8 mouse cellular contexts compared by ENCODE assay signal in genomic region chr11:108342781-108343768, GRCm38 (mm10). TPM values are rescaled to one million over a fixed set of nuclear protein-coding genes. Genes with fewer than 3 reads are reported as not detected.
DNase-seq lines count a peak whose midpoint lies in the region; ATAC-seq lines count a peak whose summit lies in the region.

Apoh (plus strand) TSS chr11:108343354.

- H3K4me3 ChIP-seq in embryonic facial prominence, embryonic 13.5 days: peak within 1 kb of the TSS; percentile 76
- peak within 1 kb of the TSS; percentile 94 for H3K4me3 ChIP-seq in heart, embryonic 13.5 days
- H3K4me3 ChIP-seq in kidney, embryonic 16.5 days (ENCODE audit: low read length): peak within 1 kb of the TSS; percentile 67
- peak within 1 kb of the TSS; percentile 70 for H3K4me3 ChIP-seq in liver, embryonic 16.5 days (ENCODE audit: low read depth, low read length)
- peak within 1 kb of the TSS; percentile 82 for H3K4me3 ChIP-seq in neural tube, embryonic 14.5 days (ENCODE audit: low read depth, low read length)

- H3K4me2 ChIP-seq in embryonic facial prominence, embryonic 13.5 days: peak within 1 kb of the TSS; percentile 100
- peak within 1 kb of the TSS; percentile 99 for H3K4me2 ChIP-seq in heart, embryonic 13.5 days
- peak within 1 kb of the TSS; percentile 90 for H3K4me2 ChIP-seq in kidney, embryonic 16.5 days (replicated peaks; ENCODE audit: low read depth, low read length)
- H3K4me2 ChIP-seq in liver, embryonic 16.5 days (ENCODE audit: low read depth, low read length): peak within 1 kb of the TSS; percentile 81
- peak within 1 kb of the TSS; percentile 99 for H3K4me2 ChIP-seq in neural tube, embryonic 14.5 days (ENCODE audit: low read depth, low read length)

- no peaks in the 10 kb centered on the region for H3K9me3 ChIP-seq in embryonic facial prominence, embryonic 13.5 days
- no peaks in the 10 kb centered on the region for H3K9me3 ChIP-seq in heart, embryonic 13.5 days
- no peaks in the 10 kb centered on the region for H3K9me3 ChIP-seq in kidney, embryonic 16.5 days (ENCODE audit: low read length)
- no peaks in the 10 kb centered on the region for H3K9me3 ChIP-seq in liver, embryonic 16.5 days (replicated peaks; ENCODE audit: control insufficient read depth, low read length)
- H3K9me3 ChIP-seq in neural tube, embryonic 14.5 days (ENCODE audit: control insufficient read depth, low read length): no peaks in the 10 kb centered on the region

- H3K4me1 ChIP-seq in embryonic facial prominence, embryonic 13.5 days: peaks cover 18% of the 10 kb centered on the region
- peaks cover 23% of the 10 kb centered on the region for H3K4me1 ChIP-seq in heart, embryonic 13.5 days
- peaks cover 13% of the 10 kb centered on the region for H3K4me1 ChIP-seq in kidney, embryonic 16.5 days (ENCODE audit: insufficient read depth, low read length)
- no peaks in the 10 kb centered on the region; the same call in 1 of the 2 replicates for H3K4me1 ChIP-seq in liver, embryonic 16.5 days (ENCODE audit: control insufficient read depth, low read depth, low read length)
- peaks cover 6% of the 10 kb centered on the region; the same call in 1 of the 2 replicates for H3K4me1 ChIP-seq in neural tube, embryonic 14.5 days (ENCODE audit: control insufficient read depth, insufficient read depth, low read length)

- peak; percentile 57 for DNase-seq in CD4-positive, CD25-positive, alpha-beta regulatory T cell, adult 2 months (ENCODE audit: low read depth, low spot score)
- DNase-seq in adrenal gland, postnatal 36 days: peak; percentile 59 to 63
- DNase-seq in thymus, adult 18-20 months: peak; percentile 59 to 66

- no peaks in the 10 kb centered on the region for H3K36me3 ChIP-seq in embryonic facial prominence, embryonic 13.5 days
- peaks cover 9% of the 10 kb centered on the region for H3K36me3 ChIP-seq in heart, embryonic 13.5 days
- H3K36me3 ChIP-seq in kidney, embryonic 16.5 days (ENCODE audit: insufficient read depth, low read length): no peaks in the 10 kb centered on the region
- H3K36me3 ChIP-seq in liver, embryonic 16.5 days (ENCODE audit: control insufficient read depth, insufficient read depth): no peaks in the 10 kb centered on the region
- no peaks in the 10 kb centered on the region for H3K36me3 ChIP-seq in neural tube, embryonic 14.5 days (ENCODE audit: control insufficient read depth, insufficient read depth, low read length)

- WGBS in embryonic facial prominence, embryonic 13.5 days: under 1% methylated on average over 70 of the region's 75 CpGs
- WGBS in heart, embryonic 13.5 days: under 1% methylated on average over 74 of the region's 75 CpGs
- WGBS in kidney, embryonic 16.5 days: under 1% methylated on average over 72 of the region's 75 CpGs
- under 1% methylated on average over 74 of the region's 75 CpGs for WGBS in liver, embryonic 16.5 days (ENCODE audit: insufficient replicate concordance)
- under 1% methylated on average over 58 of the region's 75 CpGs for WGBS in neural tube, embryonic 14.5 days

- ATAC-seq in embryonic facial prominence, embryonic 13.5 days (ENCODE audit: insufficient number of reproducible peaks, insufficient read depth, low FRiP score, low TSS enrichment, low read depth): peak; percentile 57
- ATAC-seq in heart, embryonic 13.5 days (ENCODE audit: extremely low read depth, insufficient number of reproducible peaks, low FRiP score, low TSS enrichment): 0 out of 2 replicates have a peak, but pooled peaks have one; percentile 23
- peak; percentile 28 for ATAC-seq in kidney, embryonic 16.5 days (ENCODE audit: low FRiP score, low TSS enrichment)
- peak; percentile 9; the same call in 1 of the 2 replicates for ATAC-seq in liver, embryonic 16.5 days (ENCODE audit: low read depth)
- peak; percentile 81 for ATAC-seq in neural tube, embryonic 14.5 days (ENCODE audit: low read depth)

- peaks cover 6% of the 10 kb centered on the region for H3K27me3 ChIP-seq in embryonic facial prominence, embryonic 13.5 days
- H3K27me3 ChIP-seq in heart, embryonic 13.5 days (replicated peaks): peaks cover 8% of the 10 kb centered on the region; the same call in 1 of the 2 replicates
- H3K27me3 ChIP-seq in kidney, embryonic 16.5 days (ENCODE audit: insufficient read depth, low read length): no peaks in the 10 kb centered on the region
- H3K27me3 ChIP-seq in liver, embryonic 16.5 days (ENCODE audit: control insufficient read depth, insufficient read depth, low read depth, low read length): peaks cover 25% of the 10 kb centered on the region
- no peaks in the 10 kb centered on the region for H3K27me3 ChIP-seq in neural tube, embryonic 14.5 days (ENCODE audit: control insufficient read depth, insufficient read depth, low read length)

- peak within 1 kb of the TSS; percentile 85 for H3K9ac ChIP-seq in embryonic facial prominence, embryonic 13.5 days
- H3K9ac ChIP-seq in heart, embryonic 13.5 days: peak within 1 kb of the TSS; percentile 96
- H3K9ac ChIP-seq in kidney, embryonic 16.5 days (replicated peaks; ENCODE audit: low read length): peak within 1 kb of the TSS; percentile 74
- peak within 1 kb of the TSS; percentile 62 for H3K9ac ChIP-seq in liver, embryonic 16.5 days (ENCODE audit: low read depth, low read length)
- peak within 1 kb of the TSS; percentile 83 for H3K9ac ChIP-seq in neural tube, embryonic 14.5 days (replicated peaks; ENCODE audit: low read depth, low read length)

- peak within 1 kb of the TSS; percentile 84 for H3K27ac ChIP-seq in embryonic facial prominence, embryonic 13.5 days
- H3K27ac ChIP-seq in heart, embryonic 13.5 days (replicated peaks): peak within 1 kb of the TSS; percentile 90
- peak within 1 kb of the TSS; percentile 82 for H3K27ac ChIP-seq in kidney, embryonic 16.5 days (ENCODE audit: low read length)
- peak within 1 kb of the TSS; percentile 37; the same call in 1 of the 2 replicates for H3K27ac ChIP-seq in liver, embryonic 16.5 days (ENCODE audit: low read length)
- H3K27ac ChIP-seq in neural tube, embryonic 14.5 days (ENCODE audit: low read depth, low read length): peak within 1 kb of the TSS; percentile 86

RNA-seq across cellular contexts. Expression of gene Apoh, which starts in this region (rescaled TPM):
- total RNA-seq in adrenal gland, postnatal 36 days (2021): under 1 TPM in 1 of 2 experiments, not detected in 1; 0.86 TPM
- polyA plus RNA-seq in embryonic facial prominence, embryonic 13.5 days (2015; fragmentation: Nextera tagmentation; extraction: Ambion mirVana): 0.46 and 8.6 TPM in 2 replicates
- polyA plus RNA-seq in heart, embryonic 13.5 days (2015; fragmentation: Nextera tagmentation; extraction: Ambion mirVana): 1.4 and 4.7 TPM in 2 replicates
- 1.9 and 2.4 TPM in 2 replicates for polyA plus RNA-seq in kidney, embryonic 16.5 days (2015; fragmentation: Nextera tagmentation; extraction: Ambion mirVana)
- 970 and 1,131 TPM in 2 replicates for polyA plus RNA-seq in liver, embryonic 16.5 days (2015; fragmentation: Nextera tagmentation; extraction: Ambion mirVana)
- polyA plus RNA-seq in neural tube, embryonic 14.5 days (2014; fragmentation: Nextera tagmentation; extraction: Ambion mirVana): 0.45 TPM in 1 of 2 replicates, not detected in the other

Comparison
In these comparisons a context has a peak if more than half of its experiments do, and no peak if none do; other contexts are left out.
1. Peak in every context shown above with its lines: DNase-seq, ATAC-seq, H3K4me3 ChIP-seq and H3K27ac ChIP-seq.
2. RNA of gene Apoh (polyA plus RNA-seq): 970 to 1,131 TPM in liver, embryonic 16.5 days; 1.9 to 2.4 TPM in kidney, embryonic 16.5 days, 1.4 to 4.7 TPM in heart, embryonic 13.5 days, 0.46 to 8.6 TPM in embryonic facial prominence, embryonic 13.5 days and 0.45 TPM in neural tube, embryonic 14.5 days; every median in the first group is over 100 times any median in the second.
3. Peak in DNase-seq in adrenal gland, postnatal 36 days; RNA of the gene not detected or under 1 TPM.
4. Peak in ATAC-seq, H3K4me3 ChIP-seq, H3K27ac ChIP-seq, H3K9ac ChIP-seq and H3K4me2 ChIP-seq in neural tube, embryonic 14.5 days; RNA of the gene not detected or under 1 TPM.
5. ATAC-seq: peak in every context shown above with its lines; median percentile 81 in neural tube, embryonic 14.5 days; 57 in embryonic facial prominence, embryonic 13.5 days; 28 in kidney, embryonic 16.5 days; 23 in heart, embryonic 13.5 days; 9 in liver, embryonic 16.5 days.
6. H3K27ac ChIP-seq: peak in every context shown above with its lines; median percentile 90 in heart, embryonic 13.5 days; 86 in neural tube, embryonic 14.5 days; 84 in embryonic facial prominence, embryonic 13.5 days; 82 in kidney, embryonic 16.5 days; 37 in liver, embryonic 16.5 days.